25 mouse cellular contexts compared by ENCODE assay signal in genomic region chr15:85329096-85329495, GRCm38 (mm10). TPM values are rescaled to one million over a fixed set of nuclear protein-coding genes. Genes with fewer than 3 reads are reported as not detected.
DNase-seq lines count a peak whose midpoint lies in the region; ATAC-seq and TF ChIP-seq lines count a peak whose summit lies in the region.
"Had no signal": no experiment of that assay in that cellular context is flagged by ENCODE, and none has a peak within 500 bp of the region (broad histone marks: within the 10 kb centered on the region; RNA-seq: fewer than 3 reads in every experiment).

No protein-coding gene starts in this region.

- H3K4me3 ChIP-seq in intestine, postnatal 0 days (ENCODE audit: low read depth, low read length): no peak overlapping the region
- H3K4me3 ChIP-seq in intestine, embryonic 16.5 days (ENCODE audit: low read length): no peak overlapping the region
- H3K4me3 ChIP-seq in liver, embryonic 12.5 days: no peak overlapping the region
- H3K4me3 ChIP-seq in liver, embryonic 16.5 days (ENCODE audit: low read depth, low read length): peak overlapping the region; percentile 22
- H3K4me3 ChIP-seq: embryonic facial prominence, embryonic 12.5 days; embryonic facial prominence, embryonic 15.5 days; gastrocnemius, adult 2 months; heart, embryonic 12.5 days; heart, embryonic 15.5 days; hindbrain, embryonic 10.5 days; hindbrain, embryonic 13.5 days had no signal

- ATAC-seq in intestine, postnatal 0 days: no peak
- ATAC-seq in intestine, embryonic 16.5 days: no peak
- no peak for ATAC-seq in liver, embryonic 12.5 days
- peak; percentile 56 for ATAC-seq in liver, embryonic 16.5 days (ENCODE audit: low read depth)
- ATAC-seq: activated CD4-positive, CD25-positive, alpha-beta regulatory T cell, adult 4 months; forebrain, embryonic 14.5 days; forebrain, postnatal 0 days; hindbrain, embryonic 16.5 days had no signal

- no peaks in the 10 kb centered on the region for H3K27me3 ChIP-seq in intestine, postnatal 0 days (replicated peaks; ENCODE audit: control insufficient read depth, insufficient read depth, low read length)
- no peaks in the 10 kb centered on the region for H3K27me3 ChIP-seq in intestine, embryonic 16.5 days (replicated peaks; ENCODE audit: control insufficient read depth, insufficient read depth, low read length)
- H3K27me3 ChIP-seq in liver, embryonic 12.5 days (replicated peaks): no peaks in the 10 kb centered on the region
- no peaks in the 10 kb centered on the region for H3K27me3 ChIP-seq in liver, embryonic 16.5 days (ENCODE audit: control insufficient read depth, insufficient read depth, low read depth, low read length)
- H3K27me3 ChIP-seq: embryonic facial prominence, embryonic 12.5 days; embryonic facial prominence, embryonic 15.5 days; heart, embryonic 12.5 days; heart, embryonic 15.5 days; hindbrain, embryonic 13.5 days had no signal

- no peaks in the 10 kb centered on the region for H3K36me3 ChIP-seq in intestine, postnatal 0 days (ENCODE audit: control insufficient read depth, insufficient read depth)
- H3K36me3 ChIP-seq in intestine, embryonic 16.5 days (ENCODE audit: control insufficient read depth, insufficient read depth, low read length): no peaks in the 10 kb centered on the region
- H3K36me3 ChIP-seq in liver, embryonic 12.5 days: no peaks in the 10 kb centered on the region
- H3K36me3 ChIP-seq in liver, embryonic 16.5 days (ENCODE audit: control insufficient read depth, insufficient read depth): no peaks in the 10 kb centered on the region
- H3K36me3 ChIP-seq: embryonic facial prominence, embryonic 12.5 days; embryonic facial prominence, embryonic 15.5 days; heart, embryonic 12.5 days; heart, embryonic 15.5 days; hindbrain, embryonic 10.5 days; hindbrain, embryonic 13.5 days had no signal

- no peak for TF ChIP-seq CTCF in intestine, postnatal 0 days (IDR thresholded peaks at IDR 0.05; ENCODE audit: low read depth)

- H3K27ac ChIP-seq in intestine, postnatal 0 days (ENCODE audit: low read depth, low read length): no peak overlapping the region
- H3K27ac ChIP-seq in intestine, embryonic 16.5 days (ENCODE audit: low read length): no peak overlapping the region
- peak overlapping the region; percentile 45 for H3K27ac ChIP-seq in liver, embryonic 12.5 days
- peak overlapping the region; percentile 16 for H3K27ac ChIP-seq in liver, embryonic 16.5 days (ENCODE audit: low read length)
- H3K27ac ChIP-seq: embryonic facial prominence, embryonic 12.5 days; embryonic facial prominence, embryonic 15.5 days; gastrocnemius, adult 2 months; heart, embryonic 15.5 days; hindbrain, embryonic 10.5 days; hindbrain, embryonic 13.5 days had no signal

- no peaks in the 10 kb centered on the region for H3K9me3 ChIP-seq in intestine, postnatal 0 days (ENCODE audit: control insufficient read depth)
- H3K9me3 ChIP-seq in intestine, embryonic 16.5 days (ENCODE audit: control insufficient read depth, low read length): no peaks in the 10 kb centered on the region
- no peaks in the 10 kb centered on the region for H3K9me3 ChIP-seq in liver, embryonic 12.5 days (replicated peaks)
- H3K9me3 ChIP-seq in liver, embryonic 16.5 days (replicated peaks; ENCODE audit: control insufficient read depth, low read length): no peaks in the 10 kb centered on the region
- H3K9me3 ChIP-seq: embryonic facial prominence, embryonic 12.5 days; embryonic facial prominence, embryonic 15.5 days; heart, embryonic 15.5 days; hindbrain, embryonic 13.5 days had no signal

- H3K4me2 ChIP-seq in intestine, postnatal 0 days (replicated peaks; ENCODE audit: low read depth): 0 out of 2 replicates have a peak overlapping the region, but pooled peaks have one; percentile 32
- no peak overlapping the region for H3K4me2 ChIP-seq in intestine, embryonic 16.5 days (ENCODE audit: low read depth, low read length)
- H3K4me2 ChIP-seq in liver, embryonic 12.5 days: no peak overlapping the region
- no peak overlapping the region for H3K4me2 ChIP-seq in liver, embryonic 16.5 days (ENCODE audit: low read depth, low read length)
- H3K4me2 ChIP-seq: embryonic facial prominence, embryonic 12.5 days; embryonic facial prominence, embryonic 15.5 days; heart, embryonic 12.5 days; heart, embryonic 15.5 days; hindbrain, embryonic 13.5 days had no signal

- H3K9ac ChIP-seq in intestine, postnatal 0 days (ENCODE audit: low read depth, low read length): no peak overlapping the region
- H3K9ac ChIP-seq in intestine, embryonic 16.5 days (ENCODE audit: low read depth, low read length): no peak overlapping the region
- H3K9ac ChIP-seq in liver, embryonic 12.5 days: no peak overlapping the region
- H3K9ac ChIP-seq in liver, embryonic 16.5 days (ENCODE audit: low read depth, low read length): no peak overlapping the region
- H3K9ac ChIP-seq: embryonic facial prominence, embryonic 12.5 days; embryonic facial prominence, embryonic 15.5 days; forebrain, postnatal 0 days; heart, embryonic 12.5 days; heart, embryonic 15.5 days; hindbrain, embryonic 13.5 days had no signal

- no peaks in the 10 kb centered on the region for H3K4me1 ChIP-seq in intestine, postnatal 0 days (replicated peaks; ENCODE audit: control insufficient read depth, insufficient read depth, low read length)
- H3K4me1 ChIP-seq in intestine, embryonic 16.5 days (ENCODE audit: control insufficient read depth, insufficient read depth, low read length): no peaks in the 10 kb centered on the region
- H3K4me1 ChIP-seq in liver, embryonic 12.5 days: peaks cover 10% of the 10 kb centered on the region
- H3K4me1 ChIP-seq in liver, embryonic 16.5 days (ENCODE audit: control insufficient read depth, low read depth, low read length): peaks cover 5% of the 10 kb centered on the region; the same call in 1 of the 2 replicates
- H3K4me1 ChIP-seq: embryonic facial prominence, embryonic 12.5 days; hindbrain, embryonic 10.5 days; hindbrain, embryonic 13.5 days had no signal

- WGBS in intestine, postnatal 0 days: 81% methylated on average over 5 of the region's 5 CpGs
- WGBS in intestine, embryonic 16.5 days: 87% methylated on average over 5 of the region's 5 CpGs
- 79% methylated on average over 5 of the region's 5 CpGs for WGBS in liver, embryonic 12.5 days (ENCODE audit: insufficient replicate concordance)
- WGBS in liver, embryonic 16.5 days (ENCODE audit: insufficient replicate concordance): 79% methylated on average over 5 of the region's 5 CpGs

- peak; percentile 63 for DNase-seq in adrenal gland, adult 2 months
- DNase-seq in adrenal gland, postnatal 25 days: no peak
- no peak for DNase-seq in right cerebral cortex, postnatal 14 days
- DNase-seq in urinary bladder, postnatal 25 days (ENCODE audit: low spot score): no peak
- DNase-seq: cerebellum, adult 18-20 months; cerebellum, adult 9-10 months; forebrain, postnatal 0 days; gastrocnemius, adult 2 months; gastrocnemius, postnatal 14 days; heart, adult 11 months; heart, postnatal 10 days; heart, postnatal 36 days had no signal

RNA-seq across cellular contexts. Expression of gene Atxn10, which starts 6.9 kb away (rescaled TPM):
- total RNA-seq in adrenal gland, adult 2 months (2021): 100 to 1,000 TPM; 127 to 130 TPM
- 202 and 215 TPM in 2 replicates for polyA plus RNA-seq in adrenal gland, adult 2 months (2012; rRNA removed)
- total RNA-seq in adrenal gland, postnatal 25 days (2021): 128 and 131 TPM in 2 replicates
- 106 and 111 TPM in 2 replicates for polyA plus RNA-seq in intestine, postnatal 0 days (2015; fragmentation: Nextera tagmentation; extraction: Ambion mirVana)
- polyA plus RNA-seq in intestine, embryonic 16.5 days (2015; fragmentation: Nextera tagmentation; extraction: Ambion mirVana): 179 and 194 TPM in 2 replicates
- polyA plus RNA-seq in liver, embryonic 12.5 days (2016; fragmentation: Nextera tagmentation; extraction: Ambion mirVana): 110 and 114 TPM in 2 replicates
- polyA plus RNA-seq in liver, embryonic 16.5 days (2015; fragmentation: Nextera tagmentation; extraction: Ambion mirVana): 93.1 and 96.3 TPM in 2 replicates

Comparison
In these comparisons a context has a peak if more than half of its experiments do, and no peak if none do; other contexts are left out.
1. H3K27ac ChIP-seq: peak in liver, embryonic 12.5 days (single experiment) and liver, embryonic 16.5 days (single experiment); none in intestine, postnatal 0 days (single experiment) and intestine, embryonic 16.5 days (single experiment).